Mouse (Mus musculus) limb, embryonic 10.5 days (tissue): Measurements from ENCODE around the gene Itga2b. TPM values are rescaled to one million over a fixed set of nuclear protein-coding genes. Genes with fewer than 3 reads are reported as not detected.

ENCODE experiments used
- microRNA-seq: library from miRNA; unstranded; fragments of <30 nt; microRNA quantifications from one replicate; pipeline ENCODE4, GENCODE M21; 2017
- polyA plus RNA-seq: library from polyadenylated mRNA; unstranded; fragments of >200 nt; fragmentation: Nextera tagmentation; extraction: Ambion mirVana; gene quantifications from 2 replicates; pipeline ENCODE4 v1.2.1, GENCODE M21; 2016

Itga2b gene
- polyA plus RNA-seq, 1 experiment from 2014 or later = 5.3 TPM

Small RNA genes lying within 50 kb of the gene (microRNA-seq; reads per million reads assigned to microRNA genes)
- not detected for gene Mir6930

Other genes starting within 250 kb of the Itga2b start
- gene Hdac5, start 240.0 kb downstream of the Itga2b start, polyA plus RNA-seq = 36.4 and 50.2 TPM in 2 replicates
- gene BC030867, start 221.2 kb downstream of the Itga2b start, polyA plus RNA-seq = 33.4 and 35.7 TPM in 2 replicates
- gene Asb16, start 201.4 kb downstream of the Itga2b start, polyA plus RNA-seq = 0.06 and 0.08 TPM in 2 replicates
- gene Tmub2, start 185.2 kb downstream of the Itga2b start, polyA plus RNA-seq = 37.3 and 44.0 TPM in 2 replicates
- 16.6 and 20.1 TPM in 2 replicates for gene Atxn7l3, start 173.5 kb downstream of the Itga2b start, polyA plus RNA-seq
- 102 and 108 TPM in 2 replicates for gene Ubtf, start 150.4 kb downstream of the Itga2b start, polyA plus RNA-seq
- 34.5 and 37.2 TPM in 2 replicates for gene Slc4a1, start 103.9 kb downstream of the Itga2b start, polyA plus RNA-seq
- gene Rundc3a, start 76.7 kb downstream of the Itga2b start, polyA plus RNA-seq = 1.2 and 1.3 TPM in 2 replicates
- 209 and 242 TPM in 2 replicates for gene Slc25a39, start 62.2 kb downstream of the Itga2b start, polyA plus RNA-seq
- gene Grn, start 39.8 kb downstream of the Itga2b start, polyA plus RNA-seq = 78.5 and 93.2 TPM in 2 replicates
- gene Fam171a2, start 22.4 kb downstream of the Itga2b start, polyA plus RNA-seq = 3.7 and 4.2 TPM in 2 replicates
- 67.1 and 77.1 TPM in 2 replicates for gene Gpatch8, start 86.3 kb upstream of the Itga2b start, polyA plus RNA-seq
- gene Gm11627, start 109.3 kb upstream of the Itga2b start, polyA plus RNA-seq = 2.5 and 3.3 TPM in 2 replicates
- 54.8 and 59.8 TPM in 2 replicates for gene Fzd2, start 134.3 kb upstream of the Itga2b start, polyA plus RNA-seq
- 0.14 and 0.55 TPM in 2 replicates for gene Meioc, start 193.6 kb upstream of the Itga2b start, polyA plus RNA-seq
- gene Ccdc43, start 227.7 kb upstream of the Itga2b start, polyA plus RNA-seq = 55.4 and 57.1 TPM in 2 replicates